Mouse (Mus musculus): ENCODE measurements around the gene Tmem87b. TPM values are rescaled to one million over a fixed set of nuclear protein-coding genes. Genes with fewer than 3 reads are reported as not detected.
A peak's percentile ranks its signal among the peaks of the same experiment; 100 is the strongest.

Tmem87b gene
- polyA plus RNA-seq, 1 experiment, result 1.1 TPM

DNA sequence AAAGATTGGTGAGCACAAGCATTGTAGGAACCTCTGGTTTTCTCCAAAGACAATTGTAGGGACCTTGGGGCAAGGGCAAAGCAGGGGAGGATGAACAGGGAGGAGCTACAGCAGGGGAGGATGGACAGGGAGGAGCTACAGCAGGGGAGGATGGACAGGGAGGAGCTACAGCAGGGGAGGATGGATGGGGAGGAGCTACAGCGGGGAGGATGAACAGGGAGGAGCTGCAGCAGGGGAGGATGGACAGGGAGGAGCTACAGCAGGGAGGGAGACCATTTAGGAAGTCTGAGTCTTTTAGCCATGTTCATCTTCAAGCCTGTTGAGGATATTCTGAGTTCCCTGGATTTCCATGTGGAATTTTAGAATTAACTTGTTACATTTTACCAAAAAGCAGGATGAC is 31.1 kb upstream of the Tmem87b start:
- TF ChIP-seq FLI1 (IDR thresholded peaks at IDR 0.05; ENCODE audit: low read length) (no peak), GATA1 (IDR thresholded peaks at IDR 0.05; ENCODE audit: borderline replicate concordance, low read length) (no peak)
- Histone ChIP-seq H3K27me3 (replicated peaks) (peaks cover 24% of the 10 kb centered on the region), H3K36me3 (replicated peaks; ENCODE audit: low read length) (no peaks in the 10 kb centered on the region), H3K4me1 (peaks cover 10% of the 10 kb centered on the region), H3K4me3 (replicated peaks) (no peak overlapping the region), H3K9me3 (no peaks in the 10 kb centered on the region)

DNA sequence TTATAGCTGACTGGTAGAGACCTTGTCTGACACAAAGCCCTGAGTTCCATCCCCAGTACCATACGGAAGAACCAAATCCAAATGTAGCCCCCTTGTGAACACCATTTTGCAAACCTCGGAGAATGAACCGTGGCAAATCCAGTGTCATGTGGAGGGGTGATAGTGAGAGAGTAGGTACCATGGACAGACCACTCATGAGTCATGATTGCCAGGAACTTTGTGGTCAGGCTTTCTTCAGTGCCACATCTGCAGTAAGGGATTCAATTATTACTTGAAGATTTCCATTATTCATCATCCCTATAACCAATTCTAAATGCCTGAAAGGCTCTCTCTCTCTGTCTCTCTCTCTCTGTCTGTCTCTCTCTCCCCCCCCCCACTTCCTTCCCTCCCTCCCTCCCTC is 30.1 kb upstream of the Tmem87b start:
- Histone ChIP-seq H3K4me1 (peaks cover 8% of the 10 kb centered on the region), H3K9me3 (no peaks in the 10 kb centered on the region), H3K27me3 (replicated peaks) (peaks cover 31% of the 10 kb centered on the region), H3K36me3 (replicated peaks; ENCODE audit: low read length) (no peaks in the 10 kb centered on the region), H3K4me3 (replicated peaks) (no peak overlapping the region)
- TF ChIP-seq FLI1 (IDR thresholded peaks at IDR 0.05; ENCODE audit: low read length), result no peak
- no peak for TF ChIP-seq GATA1 (IDR thresholded peaks at IDR 0.05; ENCODE audit: borderline replicate concordance, low read length)

DNA sequence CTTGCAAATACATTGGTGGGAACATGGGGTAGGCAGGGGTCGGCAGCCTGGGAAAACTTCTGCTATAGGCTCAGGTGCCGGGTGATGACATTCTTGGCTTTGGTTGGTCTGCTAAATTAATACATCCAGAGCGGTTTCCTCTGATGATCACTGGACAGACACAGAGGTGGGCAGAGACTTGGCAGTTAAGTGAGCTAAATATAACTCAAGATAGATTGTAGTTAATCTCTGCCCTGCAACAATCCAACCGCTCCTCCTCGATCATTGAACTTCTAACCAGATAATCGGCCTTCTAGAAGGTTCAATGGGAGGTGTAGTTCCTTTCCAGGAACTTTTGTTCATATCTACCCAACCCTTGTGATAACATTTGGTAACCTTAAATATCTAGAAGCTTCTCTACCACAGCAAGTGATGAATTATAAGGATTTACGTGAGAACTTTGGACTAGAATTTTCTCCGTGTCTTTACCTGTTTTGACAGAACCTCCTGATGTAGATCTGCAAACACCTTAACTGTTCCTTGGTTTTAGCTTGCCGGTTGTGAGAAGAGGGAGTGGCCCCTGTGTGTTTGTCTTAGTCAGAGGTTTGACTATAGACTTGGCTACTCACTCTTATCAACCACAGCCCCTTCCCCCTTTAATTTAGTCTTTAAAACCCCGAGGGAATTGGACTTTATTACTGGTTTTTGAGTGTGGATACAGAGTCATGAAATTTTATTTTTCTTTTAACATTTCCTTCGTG is 26.9 kb upstream of the Tmem87b start:
- Histone ChIP-seq H3K36me3 (replicated peaks; ENCODE audit: low read length) (no peaks in the 10 kb centered on the region), H3K4me1 (peaks cover 8% of the 10 kb centered on the region), H3K27me3 (replicated peaks) (peaks cover 31% of the 10 kb centered on the region), H3K4me3 (replicated peaks) (no peak overlapping the region), H3K9me3 (no peaks in the 10 kb centered on the region)
- TF ChIP-seq FLI1 (IDR thresholded peaks at IDR 0.05; ENCODE audit: low read length) (no peak), GATA1 (IDR thresholded peaks at IDR 0.05; ENCODE audit: borderline replicate concordance, low read length) (no peak)

DNA sequence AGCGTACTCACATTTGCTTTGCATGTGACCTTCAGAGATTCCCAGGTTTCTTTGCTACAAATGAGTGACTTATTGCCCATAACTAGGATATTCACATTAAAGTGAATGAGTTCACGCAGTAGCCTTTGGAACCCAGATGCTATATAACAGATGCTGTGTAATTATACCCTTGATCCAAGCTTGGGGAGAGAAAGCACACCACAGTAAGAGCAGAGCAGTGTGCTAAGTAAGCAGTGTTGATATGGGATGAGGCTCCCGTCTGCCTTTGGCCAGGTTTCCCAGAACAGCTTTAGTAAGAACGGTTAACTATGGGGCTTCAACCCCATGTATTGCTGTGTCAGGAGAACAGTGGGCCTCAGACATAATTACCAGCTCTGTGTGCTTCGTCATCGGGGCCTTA is 24.0 kb upstream of the Tmem87b start:
- TF ChIP-seq GATA1 (IDR thresholded peaks at IDR 0.05; ENCODE audit: borderline replicate concordance, low read length) (no peak), FLI1 (IDR thresholded peaks at IDR 0.05; ENCODE audit: low read length) (no peak)
- Histone ChIP-seq H3K9me3 (no peaks in the 10 kb centered on the region), H3K4me3 (replicated peaks) (no peak overlapping the region), H3K27me3 (replicated peaks) (peaks cover 34% of the 10 kb centered on the region), H3K36me3 (replicated peaks; ENCODE audit: low read length) (no peaks in the 10 kb centered on the region), H3K4me1 (peaks cover 10% of the 10 kb centered on the region)

- no peak for TF ChIP-seq FLI1 (IDR thresholded peaks at IDR 0.05; ENCODE audit: low read length)
- no peak for TF ChIP-seq GATA1 (IDR thresholded peaks at IDR 0.05; ENCODE audit: borderline replicate concordance, low read length)
- Histone ChIP-seq H3K4me3 (replicated peaks) (no peak overlapping the region), H3K9me3 (peaks cover 19% of the 10 kb centered on the region), H3K27me3 (replicated peaks) (peaks cover 29% of the 10 kb centered on the region), H3K4me1 (peaks cover 10% of the 10 kb centered on the region), H3K36me3 (replicated peaks; ENCODE audit: low read length) (no peaks in the 10 kb centered on the region)
These were observed 21.5 kb upstream of the Tmem87b start for GRCm38 (mm10) chr2:128796463-128796862.

DNA sequence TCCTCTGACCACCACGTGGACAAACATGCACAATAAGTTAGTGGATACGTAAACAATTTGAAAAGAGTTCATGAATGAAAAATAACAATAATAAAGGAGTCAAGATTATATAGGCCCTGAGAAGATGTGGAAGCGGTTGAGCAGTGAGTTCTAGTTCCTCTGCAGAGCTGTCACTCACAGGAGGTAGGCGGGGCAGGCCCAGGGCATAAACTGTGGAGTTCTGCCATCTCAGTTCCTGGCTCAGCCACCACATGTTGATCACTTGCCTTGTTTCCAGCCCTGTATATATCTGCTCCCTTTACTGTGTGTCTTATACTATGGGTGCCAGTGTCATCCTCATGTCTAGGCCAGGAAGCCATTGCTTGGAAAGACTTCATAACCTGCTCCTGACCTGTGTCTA is 14.5 kb upstream of the Tmem87b start:
- peaks cover 28% of the 10 kb centered on the region for H3K9me3 ChIP-seq
- peaks cover 3% of the 10 kb centered on the region for H3K27me3 ChIP-seq (replicated peaks)
- peaks cover 8% of the 10 kb centered on the region; the same call in 1 of the 2 replicates for H3K4me1 ChIP-seq
- H3K36me3 ChIP-seq (replicated peaks; ENCODE audit: low read length), result peaks cover 2% of the 10 kb centered on the region
- H3K4me3 ChIP-seq (replicated peaks), result no peak overlapping the region
- TF ChIP-seq FLI1 (IDR thresholded peaks at IDR 0.05; ENCODE audit: low read length), result no peak
- no peak for TF ChIP-seq GATA1 (IDR thresholded peaks at IDR 0.05; ENCODE audit: borderline replicate concordance, low read length)

GRCm38 (mm10) chr2:128805341-128805740 is 12.6 kb upstream of the Tmem87b start:
- Histone ChIP-seq H3K36me3 (replicated peaks; ENCODE audit: low read length) (peaks cover 2% of the 10 kb centered on the region), H3K27me3 (replicated peaks) (peaks cover 5% of the 10 kb centered on the region), H3K4me1 (peaks cover 8% of the 10 kb centered on the region; the same call in 1 of the 2 replicates), H3K4me3 (replicated peaks) (peak overlapping the region; percentile 50), H3K9me3 (peaks cover 19% of the 10 kb centered on the region)
- no peak for TF ChIP-seq GATA1 (IDR thresholded peaks at IDR 0.05; ENCODE audit: borderline replicate concordance, low read length)

DNA sequence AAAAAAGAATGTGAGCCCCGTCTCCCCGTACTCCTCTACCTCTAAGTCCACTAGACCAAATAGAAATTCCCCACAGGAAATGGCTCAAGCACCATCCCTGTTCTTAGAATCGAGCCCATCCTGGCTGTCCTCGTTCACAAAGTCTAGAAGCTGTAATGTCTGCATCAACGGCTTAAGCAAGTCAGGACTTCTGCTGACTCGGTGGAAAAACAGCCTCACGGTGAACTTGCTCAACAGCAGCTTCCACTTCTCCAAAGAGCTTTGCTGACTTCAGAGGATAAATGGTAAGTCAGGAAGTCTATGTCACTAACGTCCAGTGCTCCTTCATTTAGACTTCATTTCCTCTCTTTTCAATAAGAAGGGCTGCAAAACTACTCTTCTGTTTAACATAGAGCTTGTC is 11.4 kb upstream of the Tmem87b start:
- Histone ChIP-seq H3K9me3 (peaks cover 7% of the 10 kb centered on the region), H3K4me3 (replicated peaks) (no peak overlapping the region), H3K36me3 (replicated peaks; ENCODE audit: low read length) (peaks cover 2% of the 10 kb centered on the region), H3K4me1 (peaks cover 8% of the 10 kb centered on the region; the same call in 1 of the 2 replicates), H3K27me3 (replicated peaks) (peaks cover 5% of the 10 kb centered on the region)
- TF ChIP-seq FLI1 (IDR thresholded peaks at IDR 0.05; ENCODE audit: low read length), result no peak
- TF ChIP-seq GATA1 (IDR thresholded peaks at IDR 0.05; ENCODE audit: borderline replicate concordance, low read length), result no peak

- TF ChIP-seq FLI1 (IDR thresholded peaks at IDR 0.05; ENCODE audit: low read length) (no peak), GATA1 (IDR thresholded peaks at IDR 0.05; ENCODE audit: borderline replicate concordance, low read length) (no peak)
- Histone ChIP-seq H3K36me3 (replicated peaks; ENCODE audit: low read length) (no peaks in the 10 kb centered on the region), H3K4me3 (replicated peaks) (no peak overlapping the region), H3K4me1 (peaks cover 14% of the 10 kb centered on the region), H3K27me3 (replicated peaks) (peaks cover 26% of the 10 kb centered on the region), H3K9me3 (no peaks in the 10 kb centered on the region)
These were observed 5.2 kb upstream of the Tmem87b start for GRCm38 (mm10) chr2:128812761-128813160.

DNA sequence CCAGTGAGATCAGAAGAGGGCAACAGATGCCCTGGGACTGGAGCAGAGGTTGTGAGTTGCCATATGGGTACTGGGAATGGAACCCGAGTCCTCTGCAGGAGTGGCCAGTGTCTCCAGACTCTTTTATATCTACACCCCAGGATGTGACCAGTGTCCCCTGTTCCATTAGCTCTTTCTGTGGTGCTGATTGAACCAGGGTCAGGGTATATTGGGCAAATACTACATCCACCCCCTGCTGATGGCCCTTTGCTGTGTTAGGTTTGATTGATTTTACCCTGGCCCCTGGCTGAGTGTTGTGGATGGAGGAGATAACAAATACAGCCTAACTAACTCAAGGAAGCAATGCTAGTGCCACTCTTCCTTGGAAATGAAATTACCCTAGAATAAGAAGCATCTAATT is 1.6 kb upstream of the Tmem87b start:
- no peak overlapping the region for H3K4me3 ChIP-seq (replicated peaks)
- H3K9me3 ChIP-seq, result no peaks in the 10 kb centered on the region
- no peak for TF ChIP-seq FLI1 (IDR thresholded peaks at IDR 0.05; ENCODE audit: low read length)
- no peak for TF ChIP-seq GATA1 (IDR thresholded peaks at IDR 0.05; ENCODE audit: borderline replicate concordance, low read length)
- peaks cover 23% of the 10 kb centered on the region for H3K27me3 ChIP-seq (replicated peaks)
- peaks cover 5% of the 10 kb centered on the region for H3K36me3 ChIP-seq (replicated peaks; ENCODE audit: low read length)
- peaks cover 35% of the 10 kb centered on the region for H3K4me1 ChIP-seq

Data from megakaryocyte, embryonic 14.5 days (primary cell).